Mouse (Mus musculus) hindbrain, embryonic 16.5 days (tissue): ENCODE measurements around the gene Arhgef3. TPM values are rescaled to one million over a fixed set of nuclear protein-coding genes. Genes with fewer than 3 reads are reported as not detected.

Experiments
- ATAC-seq: fragments of 200-750 bp; cut with Nextera tagmentation; 2 replicates; pipeline ENCODE4 v1.8.0; 2017; ENCODE audit warnings: moderate TSS enrichment, moderate library complexity
- H3K27ac ChIP-seq: fragments of 300-500 bp; sonication (generic); 2 replicates; pipeline ENCODE4 v1.5.1; 2014; ENCODE audit warnings: low read depth, mild to moderate bottlenecking, control low read depth, low read length, moderate library complexity
- H3K27me3 ChIP-seq: fragments of 300-500 bp; sonication (generic); replicated peaks from 2 replicates; pipeline ENCODE4 v1.6.1; 2014; ENCODE audit warnings: low read length; ENCODE audit not compliant: control insufficient read depth, insufficient read depth
- H3K36me3 ChIP-seq: fragments of 300-500 bp; sonication (generic); 2 replicates; pipeline ENCODE4 v1.6.1; 2014; ENCODE audit warnings: mild to moderate bottlenecking, low read length, moderate library complexity, mixed read lengths; ENCODE audit not compliant: control insufficient read depth, insufficient read depth
- H3K4me1 ChIP-seq: fragments of 300-500 bp; sonication (generic); 2 replicates; pipeline ENCODE4 v1.6.1; 2014; ENCODE audit warnings: low read depth, low read length; ENCODE audit not compliant: control insufficient read depth, insufficient read depth
- H3K4me2 ChIP-seq: fragments of 300-500 bp; sonication (generic); 2 replicates; pipeline ENCODE4 v1.6.1; 2014; ENCODE audit warnings: mild to moderate bottlenecking, low read length, control low read depth, moderate library complexity
- H3K4me3 ChIP-seq: fragments of 300-500 bp; sonication (generic); 2 replicates; pipeline ENCODE4 v1.5.1; 2014; ENCODE audit warnings: mild to moderate bottlenecking, low read length, control low read depth, moderate library complexity
- H3K9ac ChIP-seq: fragments of 300-500 bp; sonication (generic); 2 replicates; pipeline ENCODE4 v1.6.1; 2014; ENCODE audit warnings: low read depth, mild to moderate bottlenecking, control low read depth, low read length, moderate library complexity
- H3K9me3 ChIP-seq: fragments of 300-500 bp; sonication (generic); 2 replicates; pipeline ENCODE4 v1.6.1; 2014; ENCODE audit warnings: mild to moderate bottlenecking, low read length, moderate library complexity; ENCODE audit not compliant: control insufficient read depth
- WGBS: fragments of 180-500 bp; shearing (Covaris S2); extraction: QIAGEN DNeasy Blood & Tissue Kit; methylation state at CpG from one replicate; pipeline ENCODE4 v1.1.7; 2014; 5-methylcytosine and 5-hydroxymethylcytosine counted together
- polyA plus RNA-seq: library from polyadenylated mRNA; unstranded; fragments of >200 nt; fragmentation: Nextera tagmentation; extraction: Ambion mirVana; gene quantifications from 2 replicates; pipeline ENCODE4 v1.2.1, GENCODE M21; 2015

Gene Arhgef3
- polyA plus RNA-seq, 1 experiment from 2014 or later, result 18.4 TPM

- Histone ChIP-seq H3K4me1 (no peaks in the 10 kb centered on the region), H3K4me2 (no peak overlapping the region), H3K4me3 (no peak overlapping the region), H3K27ac (no peak overlapping the region), H3K9me3 (no peaks in the 10 kb centered on the region), H3K36me3 (no peaks in the 10 kb centered on the region), H3K9ac (no peak overlapping the region), H3K27me3 (no peaks in the 10 kb centered on the region)
- WGBS, result 89% methylated on average over 5 of the region's 5 CpGs
- ATAC-seq, result no peak
These were observed 258.8 kb downstream of the Arhgef3 start for GRCm38 (mm10) chr14:27373498-27373897.

- 66% methylated on average over 5 of the region's 5 CpGs for WGBS
- H3K27me3 ChIP-seq, result no peaks in the 10 kb centered on the region
- no peak overlapping the region for H3K27ac ChIP-seq
- no peaks in the 10 kb centered on the region for H3K9me3 ChIP-seq
- no peak overlapping the region for H3K4me3 ChIP-seq
- H3K9ac ChIP-seq, result no peak overlapping the region
- no peaks in the 10 kb centered on the region for H3K36me3 ChIP-seq
- no peak overlapping the region for H3K4me2 ChIP-seq
- ATAC-seq, result no peak
- H3K4me1 ChIP-seq, result no peaks in the 10 kb centered on the region
These were observed 261.5 kb downstream of the Arhgef3 start for GRCm38 (mm10) chr14:27376115-27376648.

GRCm38 (mm10) chr14:27378669-27379068, 264.0 kb downstream of the Arhgef3 start:
- H3K27me3 ChIP-seq, result no peaks in the 10 kb centered on the region
- 96% methylated on average over 7 of the region's 7 CpGs for WGBS
- no peaks in the 10 kb centered on the region for H3K9me3 ChIP-seq
- no peak overlapping the region for H3K9ac ChIP-seq
- no peak overlapping the region for H3K4me3 ChIP-seq
- H3K36me3 ChIP-seq, result no peaks in the 10 kb centered on the region
- ATAC-seq, result no peak
- H3K27ac ChIP-seq, result no peak overlapping the region
- H3K4me2 ChIP-seq, result no peak overlapping the region
- no peaks in the 10 kb centered on the region for H3K4me1 ChIP-seq

- no peak for ATAC-seq
- no peak overlapping the region for H3K4me2 ChIP-seq
- H3K4me1 ChIP-seq, result no peaks in the 10 kb centered on the region
- H3K4me3 ChIP-seq, result no peak overlapping the region
- no peaks in the 10 kb centered on the region for H3K9me3 ChIP-seq
- no peaks in the 10 kb centered on the region for H3K36me3 ChIP-seq
- no peak overlapping the region for H3K27ac ChIP-seq
- no peaks in the 10 kb centered on the region for H3K27me3 ChIP-seq
- no peak overlapping the region for H3K9ac ChIP-seq
- 82% methylated on average over 12 of the region's 12 CpGs for WGBS
These were observed 264.7 kb downstream of the Arhgef3 start for GRCm38 (mm10) chr14:27379404-27379803.

GRCm38 (mm10) chr14:27381459-27381858, 266.8 kb downstream of the Arhgef3 start:
- Histone ChIP-seq H3K4me2 (no peak overlapping the region), H3K9me3 (no peaks in the 10 kb centered on the region), H3K36me3 (no peaks in the 10 kb centered on the region), H3K9ac (no peak overlapping the region), H3K27me3 (no peaks in the 10 kb centered on the region), H3K4me3 (no peak overlapping the region), H3K27ac (no peak overlapping the region), H3K4me1 (no peaks in the 10 kb centered on the region)
- ATAC-seq, result no peak
- 83% methylated on average over 7 of the region's 7 CpGs for WGBS

- Histone ChIP-seq H3K9me3 (no peaks in the 10 kb centered on the region), H3K4me2 (no peak overlapping the region), H3K9ac (no peak overlapping the region), H3K4me3 (no peak overlapping the region), H3K4me1 (no peaks in the 10 kb centered on the region), H3K36me3 (no peaks in the 10 kb centered on the region), H3K27ac (no peak overlapping the region), H3K27me3 (no peaks in the 10 kb centered on the region)
- 90% methylated on average over 5 of the region's 5 CpGs for WGBS
- ATAC-seq, result no peak
These were observed 268.7 kb downstream of the Arhgef3 start for GRCm38 (mm10) chr14:27383321-27383830.

- H3K9me3 ChIP-seq, result no peaks in the 10 kb centered on the region
- H3K27ac ChIP-seq, result no peak overlapping the region
- H3K27me3 ChIP-seq, result no peaks in the 10 kb centered on the region
- 91% methylated on average over 4 of the region's 4 CpGs for WGBS
- H3K4me3 ChIP-seq, result no peak overlapping the region
- no peaks in the 10 kb centered on the region for H3K36me3 ChIP-seq
- H3K9ac ChIP-seq, result no peak overlapping the region
- no peaks in the 10 kb centered on the region for H3K4me1 ChIP-seq
- no peak for ATAC-seq
- H3K4me2 ChIP-seq, result no peak overlapping the region
These were observed 269.4 kb downstream of the Arhgef3 start for GRCm38 (mm10) chr14:27384143-27384542.

- no peak for ATAC-seq
- no peaks in the 10 kb centered on the region for H3K36me3 ChIP-seq
- no peaks in the 10 kb centered on the region for H3K9me3 ChIP-seq
- H3K4me1 ChIP-seq, result no peaks in the 10 kb centered on the region
- no peak overlapping the region for H3K4me2 ChIP-seq
- H3K27ac ChIP-seq, result no peak overlapping the region
- no peaks in the 10 kb centered on the region for H3K27me3 ChIP-seq
- H3K4me3 ChIP-seq, result no peak overlapping the region
- no peak overlapping the region for H3K9ac ChIP-seq
These were observed 273.9 kb downstream of the Arhgef3 start for GRCm38 (mm10) chr14:27388616-27389015.

GRCm38 (mm10) chr14:27389722-27390121, 275.0 kb downstream of the Arhgef3 start:
- ATAC-seq, result no peak
- no peak overlapping the region for H3K4me3 ChIP-seq

GRCm38 (mm10) chr14:27390663-27391062, 276.0 kb downstream of the Arhgef3 start:
- H3K4me2 ChIP-seq, result no peak overlapping the region
- H3K4me1 ChIP-seq, result no peaks in the 10 kb centered on the region
- no peak overlapping the region for H3K27ac ChIP-seq
- H3K9ac ChIP-seq, result no peak overlapping the region
- H3K36me3 ChIP-seq, result no peaks in the 10 kb centered on the region
- no peak for ATAC-seq
- H3K27me3 ChIP-seq, result no peaks in the 10 kb centered on the region
- 63% methylated on average over 7 of the region's 7 CpGs for WGBS
- no peaks in the 10 kb centered on the region for H3K9me3 ChIP-seq
- H3K4me3 ChIP-seq, result no peak overlapping the region

More at GRCm38 (mm10) chr14:27389722-27390121, 275.0 kb downstream of the Arhgef3 start:
- 71% methylated on average over 2 of the region's 2 CpGs for WGBS
- Histone ChIP-seq H3K27ac (no peak overlapping the region), H3K4me2 (no peak overlapping the region), H3K9me3 (no peaks in the 10 kb centered on the region), H3K4me1 (no peaks in the 10 kb centered on the region), H3K27me3 (no peaks in the 10 kb centered on the region), H3K36me3 (no peaks in the 10 kb centered on the region), H3K9ac (no peak overlapping the region)
